Mouse (Mus musculus) lung, postnatal 25 days (tissue): ENCODE data around the gene Eef1akmt2.

Experiments used
- DNase-seq: peaks from one replicate; pipeline ENCODE4 v3.0.0; 2022; ENCODE audit warnings: low spot score

The Eef1akmt2 gene

GRCm38 (mm10) chr7:132810879-132811278 is 41.6 kb downstream of the Eef1akmt2 start:
- peak; percentile 95 for DNase-seq

DNA sequence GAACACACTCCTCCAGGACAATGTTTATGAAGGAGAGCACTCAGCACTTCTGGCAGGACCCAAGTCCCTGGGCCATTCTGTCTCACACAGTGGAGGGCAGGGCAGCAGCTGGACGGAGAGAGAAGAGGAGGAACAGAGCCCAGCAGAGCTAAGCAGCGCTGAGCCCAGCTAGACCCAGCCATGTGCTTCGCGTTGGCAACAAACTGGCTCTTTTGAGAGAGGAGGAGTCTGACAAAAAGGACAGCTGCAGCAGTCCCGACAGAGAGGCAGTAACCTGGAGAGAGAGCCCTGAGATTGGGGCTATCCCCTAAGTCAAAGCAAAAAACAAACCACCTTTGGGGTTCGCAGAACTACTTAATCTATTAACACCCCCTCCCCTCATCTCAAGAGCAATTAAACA is 42.1 kb downstream of the Eef1akmt2 start:
- peak; percentile 57 for DNase-seq

DNA sequence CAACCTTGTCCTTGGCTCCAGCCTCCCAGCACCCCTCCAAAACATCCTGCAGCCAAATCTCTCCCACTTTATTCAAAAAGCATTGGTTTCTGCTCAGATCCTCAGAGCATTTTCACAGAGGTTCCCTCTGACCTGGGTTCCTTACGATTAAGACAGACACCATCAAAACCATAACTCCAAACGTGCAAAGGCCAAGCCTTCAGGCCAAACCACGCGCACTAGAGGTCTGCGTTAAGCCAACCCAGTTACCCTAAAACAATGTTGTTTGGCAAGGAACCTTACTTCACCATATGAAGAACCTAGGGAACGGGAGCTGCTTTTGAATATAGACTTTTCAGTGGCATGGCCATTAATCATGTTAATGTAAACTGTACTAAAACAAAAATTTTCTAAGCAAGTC is 42.8 kb downstream of the Eef1akmt2 start:
- DNase-seq: no peak

- no peak for DNase-seq
These were observed 43.4 kb downstream of the Eef1akmt2 start for GRCm38 (mm10) chr7:132808841-132809682.

- no peak for DNase-seq
These were observed 44.2 kb downstream of the Eef1akmt2 start for GRCm38 (mm10) chr7:132808051-132808796.

DNA sequence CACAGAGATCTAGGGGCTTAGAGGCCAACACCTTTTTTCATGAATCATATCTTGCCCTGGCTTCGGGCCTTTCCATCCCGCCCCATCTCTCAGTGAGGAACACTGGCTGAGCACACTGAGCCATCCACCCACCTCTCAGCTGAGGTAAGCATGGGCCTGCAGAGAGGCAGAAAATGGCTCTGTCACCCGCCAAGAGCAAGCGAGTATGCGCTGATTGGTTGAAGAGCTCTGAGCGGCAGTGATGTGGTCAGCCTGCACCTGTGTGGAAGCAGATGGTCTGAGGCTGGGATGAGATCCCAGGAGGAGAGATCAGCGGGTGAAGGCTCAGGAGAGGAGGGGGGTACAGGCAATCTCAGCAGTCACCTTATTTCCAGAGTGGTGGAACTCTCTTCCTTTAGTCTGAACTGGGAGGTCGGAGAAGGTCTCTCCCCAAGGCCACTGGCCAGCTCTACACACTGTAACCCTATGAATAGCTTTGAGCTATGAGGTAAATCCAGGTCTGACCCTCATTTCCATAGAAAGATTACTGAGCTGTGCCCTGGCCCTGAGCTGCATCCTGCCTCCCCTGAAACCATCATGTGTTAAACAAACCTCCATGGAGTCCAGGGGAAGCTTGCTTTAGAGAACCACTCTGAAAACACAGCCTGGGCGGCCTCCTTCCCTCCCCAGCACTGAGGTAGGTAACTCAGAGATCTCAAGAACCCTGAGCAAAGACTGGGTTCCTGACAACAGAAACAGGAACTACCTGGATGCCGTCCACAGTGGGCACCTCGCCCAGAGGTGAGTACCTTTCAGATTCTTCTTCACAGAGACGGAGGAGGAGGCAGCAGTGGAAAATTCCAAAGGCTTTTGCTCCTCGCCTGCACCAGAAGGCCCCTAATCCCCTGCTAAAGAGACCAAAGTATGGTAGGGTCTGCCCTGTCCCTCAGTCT is 45.3 kb downstream of the Eef1akmt2 start:
- DNase-seq: peak; percentile 91

DNA sequence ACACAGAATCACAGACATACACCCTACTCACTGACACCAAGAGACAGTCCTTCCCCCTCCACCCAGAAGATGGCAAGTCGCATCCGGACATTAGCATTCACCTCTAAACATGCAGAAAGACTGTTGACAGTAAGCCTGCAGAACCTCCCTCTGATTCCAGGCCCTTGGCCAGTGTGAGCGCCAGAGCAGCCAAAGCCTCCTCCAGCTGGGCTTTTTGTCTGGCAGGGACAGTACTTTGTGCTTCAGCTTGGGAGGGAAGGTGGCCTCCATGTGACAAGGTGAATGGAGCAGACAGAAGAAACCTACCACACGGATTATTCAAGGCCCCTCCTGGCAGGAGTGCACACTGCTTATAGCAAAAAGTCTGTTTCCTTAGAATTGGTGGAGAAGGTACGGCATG is 46.2 kb downstream of the Eef1akmt2 start:
- no peak for DNase-seq

- DNase-seq: no peak
These were observed 47.5 kb downstream of the Eef1akmt2 start for GRCm38 (mm10) chr7:132804951-132805350.

DNA sequence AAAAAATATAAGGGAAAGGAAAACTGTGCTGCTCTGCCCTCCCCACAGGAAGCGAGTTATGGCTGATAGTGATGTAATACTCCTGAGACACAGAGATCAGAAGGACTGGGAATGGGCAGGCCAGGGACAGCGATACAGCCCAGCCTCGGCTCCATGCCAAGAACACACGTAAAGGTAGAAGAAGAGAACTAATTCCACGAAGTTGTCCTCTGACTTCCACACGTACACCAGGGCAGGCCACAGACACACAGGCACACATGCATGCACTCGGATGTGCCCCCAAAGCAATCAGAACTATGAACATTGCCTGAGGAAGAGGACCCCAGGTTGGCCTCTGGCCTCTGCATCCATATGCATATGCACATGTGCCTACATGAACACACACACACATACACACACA is 48.0 kb downstream of the Eef1akmt2 start:
- no peak for DNase-seq

- DNase-seq: peak; percentile 65
These were observed 48.5 kb downstream of the Eef1akmt2 start for GRCm38 (mm10) chr7:132803962-132804361.

DNA sequence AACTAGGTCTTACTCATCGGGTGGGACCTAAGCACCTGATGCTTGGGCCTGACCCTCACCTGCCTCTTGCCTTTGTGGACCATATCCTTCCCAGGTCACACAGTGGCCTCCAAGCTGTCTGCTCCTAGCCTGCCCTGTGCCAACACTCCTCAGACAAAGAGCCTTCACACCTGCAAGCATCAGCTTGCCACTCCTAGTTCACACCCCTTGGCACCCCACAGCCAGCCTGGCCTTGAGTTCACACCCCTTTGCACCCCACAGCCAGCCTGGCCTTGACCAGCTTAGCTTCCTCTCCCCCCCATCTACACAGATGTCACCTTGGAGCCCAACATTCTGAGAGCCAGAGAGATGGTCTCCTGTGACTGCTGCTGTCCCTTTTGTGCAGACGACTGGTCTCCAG is 49.1 kb downstream of the Eef1akmt2 start:
- no peak for DNase-seq

GRCm38 (mm10) chr7:132802691-132803090 is 49.8 kb downstream of the Eef1akmt2 start:
- no peak for DNase-seq

- DNase-seq: no peak
These were observed 50.4 kb downstream of the Eef1akmt2 start for GRCm38 (mm10) chr7:132802066-132802465.

- DNase-seq: no peak
These were observed 51.0 kb downstream of the Eef1akmt2 start for GRCm38 (mm10) chr7:132801509-132801908.

GRCm38 (mm10) chr7:132800868-132801267 is 51.6 kb downstream of the Eef1akmt2 start:
- DNase-seq: no peak

GRCm38 (mm10) chr7:132799119-132800016 is 53.1 kb downstream of the Eef1akmt2 start:
- DNase-seq: no peak

DNA sequence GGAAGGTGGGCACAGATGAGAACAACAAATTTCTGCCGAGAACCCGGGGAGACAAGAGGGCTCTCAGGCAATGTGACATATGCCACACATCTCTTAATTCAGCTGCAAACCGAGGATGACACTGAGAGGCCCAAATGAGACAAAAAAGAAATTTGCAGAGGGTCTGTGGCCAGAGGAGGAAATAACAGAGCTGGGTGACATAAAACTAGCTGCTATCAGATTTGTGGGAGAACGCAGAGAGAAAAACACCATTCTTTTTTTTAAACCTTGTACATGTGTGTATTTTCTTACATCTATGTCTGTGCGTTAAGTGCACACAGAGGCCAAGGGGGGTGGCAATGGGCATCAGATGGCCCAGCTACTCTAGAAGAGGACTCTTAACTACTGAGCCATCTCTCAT is 57.3 kb downstream of the Eef1akmt2 start:
- DNase-seq: no peak

DNA sequence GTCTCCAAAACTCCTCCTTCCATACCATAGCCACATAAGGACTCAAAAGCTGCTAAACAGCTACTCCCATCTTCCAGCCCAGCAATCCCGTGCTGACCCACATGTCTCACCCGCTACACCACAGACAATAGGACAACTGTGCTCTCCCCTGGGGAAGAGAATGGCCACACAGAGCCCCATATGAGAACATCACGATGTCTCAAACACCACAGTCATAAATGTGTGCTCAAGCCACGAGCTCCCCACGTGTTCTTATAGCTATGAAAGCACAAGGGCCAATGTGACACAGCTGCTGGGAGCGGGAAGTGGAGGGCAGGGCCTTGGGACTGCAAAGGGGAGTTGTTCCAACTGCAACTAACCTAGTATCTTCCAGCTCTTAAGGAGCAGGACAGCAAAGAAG is 59.0 kb downstream of the Eef1akmt2 start:
- no peak for DNase-seq

GRCm38 (mm10) chr7:132790447-132791219 is 61.8 kb downstream of the Eef1akmt2 start:
- DNase-seq: no peak

DNA sequence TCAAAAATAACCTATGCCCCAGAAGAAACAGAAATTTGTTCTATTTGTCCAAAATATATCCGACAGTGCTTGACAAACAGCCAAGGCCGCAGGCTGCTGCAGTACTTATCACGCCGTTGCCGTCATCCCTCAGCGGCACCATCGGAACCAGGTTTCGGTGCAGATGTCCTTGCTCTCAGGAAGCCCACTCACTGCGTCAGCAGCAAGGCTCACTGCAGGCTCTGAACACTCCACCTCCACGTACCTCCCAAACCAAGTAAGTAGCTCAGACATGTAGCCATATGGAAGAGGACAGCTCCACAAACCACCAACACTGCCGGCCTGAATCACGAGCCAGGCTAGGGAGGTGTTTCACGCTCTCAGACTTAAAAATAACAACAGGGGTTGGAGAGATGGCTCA is 63.6 kb downstream of the Eef1akmt2 start:
- DNase-seq: no peak
